Mouse (Mus musculus) lung, postnatal 0 days (tissue): ENCODE measurements at regions not wholly inside any gene's neighbourhood (a gene's known extent, or its start where the extent isn't known, plus 50 kb on each side); places are given as distances from the start of the nearest gene placed in this dataset.
A peak's percentile ranks its signal among the peaks of the same experiment; 100 is the strongest.

Experiments
- ATAC-seq: fragments of 200-750 bp; cut with Nextera tagmentation; 2 replicates; pipeline ENCODE4 v1.8.0; 2017; ENCODE audit warnings: moderate library complexity
- DNase-seq: peaks from one replicate; pipeline ENCODE4 v3.0.0-alpha.2; 2016; ENCODE audit warnings: low spot score
- H3K27ac ChIP-seq: fragments of 300-500 bp; sonication (generic); 2 replicates; pipeline ENCODE4 v1.5.1; 2014; ENCODE audit warnings: antibody characterized with exemption, mild to moderate bottlenecking, low read length, mixed read lengths
- H3K27me3 ChIP-seq: fragments of 300-500 bp; sonication (generic); replicated peaks from 2 replicates; pipeline ENCODE4 v1.6.1; 2014; ENCODE audit warnings: low read length, mixed read lengths; ENCODE audit not compliant: insufficient read depth
- H3K36me3 ChIP-seq: fragments of 300-500 bp; sonication (generic); 2 replicates; pipeline ENCODE4 v1.6.1; 2014; ENCODE audit warnings: low read length, mixed read lengths; ENCODE audit not compliant: insufficient read depth
- H3K4me1 ChIP-seq: fragments of 300-500 bp; sonication (generic); 2 replicates; pipeline ENCODE4 v1.6.1; 2014; ENCODE audit warnings: antibody characterized with exemption, low read depth, low read length, mixed read lengths; ENCODE audit not compliant: insufficient read depth
- H3K4me2 ChIP-seq: fragments of 300-500 bp; sonication (generic); replicated peaks from 2 replicates; pipeline ENCODE4 v1.6.1; 2014; ENCODE audit warnings: low read depth, mild to moderate bottlenecking, low read length, moderate library complexity, mixed read lengths
- H3K4me3 ChIP-seq: fragments of 300-500 bp; sonication (generic); 2 replicates; pipeline ENCODE4 v1.5.1; 2014; ENCODE audit warnings: low read depth, low read length
- H3K9ac ChIP-seq: fragments of 300-500 bp; sonication (generic); replicated peaks from 2 replicates; pipeline ENCODE4 v1.6.1; 2014; ENCODE audit warnings: low read depth, mild to moderate bottlenecking
- H3K9me3 ChIP-seq: fragments of 300-500 bp; sonication (generic); 2 replicates; pipeline ENCODE4 v1.6.1; 2016; ENCODE audit warnings: low read length, mixed read lengths
- CTCF ChIP-seq: IDR thresholded peaks from 2 replicates; pipeline ENCODE4 v1.5.1; 2016; ENCODE audit warnings: antibody characterized with exemption, mild to moderate bottlenecking
- EP300 ChIP-seq: IDR thresholded peaks from 2 replicates; pipeline ENCODE4 v1.6.1; 2016; ENCODE audit warnings: antibody characterized with exemption, mild to moderate bottlenecking, control low read depth
- WGBS: fragments of 180-500 bp; shearing (Covaris S2); extraction: QIAGEN DNeasy Blood & Tissue Kit; methylation state at CpG from one replicate; pipeline ENCODE4 v1.1.7; 2014; 5-methylcytosine and 5-hydroxymethylcytosine counted together

DNA sequence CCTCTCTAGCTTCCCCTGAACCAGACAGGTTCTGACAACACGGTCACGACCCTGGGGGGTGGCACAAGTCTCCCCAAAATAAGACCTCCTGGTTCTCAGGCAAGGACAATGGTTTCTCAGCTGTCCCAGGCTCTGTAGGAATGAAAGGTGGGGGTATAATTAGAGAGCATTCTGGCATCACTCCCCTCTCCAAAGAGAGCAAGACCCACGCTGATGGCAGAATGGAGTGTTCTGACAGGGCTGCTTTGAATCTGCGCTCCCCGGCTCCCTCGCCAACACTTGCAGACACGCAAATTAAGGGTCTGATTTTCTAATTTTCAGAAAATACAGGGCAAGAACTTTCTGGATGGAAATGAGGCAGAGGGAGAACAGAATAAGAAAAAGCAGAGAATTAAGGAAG lies 181.2 kb upstream of the Kazn start:
- no peak overlapping the region for H3K4me3 ChIP-seq
- no peak overlapping the region for H3K9ac ChIP-seq
- TF ChIP-seq CTCF, result no peak
- TF ChIP-seq EP300, result no peak
- H3K36me3 ChIP-seq, result no peaks in the 10 kb centered on the region
- no peaks in the 10 kb centered on the region for H3K4me1 ChIP-seq
- no peak overlapping the region for H3K27ac ChIP-seq
- H3K27me3 ChIP-seq, result no peaks in the 10 kb centered on the region
- ATAC-seq (no peak), DNase-seq (no peak)
- no peaks in the 10 kb centered on the region for H3K9me3 ChIP-seq
- 83% methylated on average over 7 of the region's 7 CpGs for WGBS
- H3K4me2 ChIP-seq, result no peak overlapping the region

DNA sequence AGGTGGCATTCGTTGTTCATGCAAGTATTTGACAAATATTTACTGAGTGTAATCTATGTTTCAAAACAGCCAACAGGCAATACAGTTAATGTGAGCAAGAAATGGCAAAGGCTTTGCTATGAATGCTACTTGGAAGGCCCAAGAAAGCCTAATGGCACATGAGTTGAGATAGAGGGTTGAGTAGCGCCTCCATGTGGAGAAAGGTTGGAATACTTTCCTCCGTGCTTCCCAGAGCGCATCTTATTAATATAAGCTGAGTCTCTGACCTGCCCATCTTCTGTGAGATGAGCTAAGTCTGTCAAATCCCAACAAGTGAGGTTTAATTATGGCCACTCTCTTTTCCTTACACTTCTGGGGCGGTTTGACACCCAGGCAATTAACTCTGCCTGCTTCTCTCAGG lies 175.7 kb upstream of the Kazn start:
- 76% methylated on average over 5 of the region's 5 CpGs for WGBS

DNA sequence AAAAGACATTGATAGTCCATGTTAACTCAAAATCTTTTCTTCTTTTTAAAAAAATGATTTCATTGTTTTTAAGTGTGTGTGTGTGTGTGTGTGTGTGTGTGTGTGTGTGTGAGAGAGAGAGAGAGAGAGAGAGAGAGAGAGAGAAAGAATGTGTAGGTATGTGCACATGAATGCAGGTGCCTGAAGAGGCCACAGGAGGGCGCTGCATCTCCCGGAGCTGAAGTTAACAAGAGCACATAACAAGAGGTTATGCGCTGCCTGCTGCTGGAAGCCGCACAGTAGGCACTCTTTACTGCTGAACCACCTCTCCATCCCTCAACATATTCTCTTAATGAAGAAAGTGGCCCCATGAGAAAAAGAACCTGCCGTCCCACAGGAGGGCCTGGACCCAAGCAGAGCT lies 172.6 kb upstream of the Kazn start:
- Histone ChIP-seq H3K27ac (no peak overlapping the region), H3K9ac (no peak overlapping the region), H3K4me1 (no peaks in the 10 kb centered on the region), H3K4me2 (no peak overlapping the region), H3K36me3 (no peaks in the 10 kb centered on the region), H3K4me3 (no peak overlapping the region), H3K27me3 (no peaks in the 10 kb centered on the region), H3K9me3 (no peaks in the 10 kb centered on the region)
- TF ChIP-seq EP300 (no peak), CTCF (peak; percentile 19; the same call in 1 of the 2 replicates)
- DNase-seq, result no peak
- WGBS, result 94% methylated on average over 5 of the region's 5 CpGs
- ATAC-seq, result no peak

More for the DNA sequence above, 175.7 kb upstream of the Kazn start:
- DNase-seq, result no peak
- TF ChIP-seq CTCF, result peak; percentile 18; the same call in 1 of the 2 replicates
- no peak for TF ChIP-seq EP300
- no peaks in the 10 kb centered on the region for H3K9me3 ChIP-seq
- H3K4me2 ChIP-seq, result no peak overlapping the region
- H3K36me3 ChIP-seq, result no peaks in the 10 kb centered on the region
- no peak overlapping the region for H3K9ac ChIP-seq
- no peak overlapping the region for H3K4me3 ChIP-seq
- H3K4me1 ChIP-seq, result no peaks in the 10 kb centered on the region
- no peak for ATAC-seq
- no peak overlapping the region for H3K27ac ChIP-seq
- H3K27me3 ChIP-seq, result no peaks in the 10 kb centered on the region

DNA sequence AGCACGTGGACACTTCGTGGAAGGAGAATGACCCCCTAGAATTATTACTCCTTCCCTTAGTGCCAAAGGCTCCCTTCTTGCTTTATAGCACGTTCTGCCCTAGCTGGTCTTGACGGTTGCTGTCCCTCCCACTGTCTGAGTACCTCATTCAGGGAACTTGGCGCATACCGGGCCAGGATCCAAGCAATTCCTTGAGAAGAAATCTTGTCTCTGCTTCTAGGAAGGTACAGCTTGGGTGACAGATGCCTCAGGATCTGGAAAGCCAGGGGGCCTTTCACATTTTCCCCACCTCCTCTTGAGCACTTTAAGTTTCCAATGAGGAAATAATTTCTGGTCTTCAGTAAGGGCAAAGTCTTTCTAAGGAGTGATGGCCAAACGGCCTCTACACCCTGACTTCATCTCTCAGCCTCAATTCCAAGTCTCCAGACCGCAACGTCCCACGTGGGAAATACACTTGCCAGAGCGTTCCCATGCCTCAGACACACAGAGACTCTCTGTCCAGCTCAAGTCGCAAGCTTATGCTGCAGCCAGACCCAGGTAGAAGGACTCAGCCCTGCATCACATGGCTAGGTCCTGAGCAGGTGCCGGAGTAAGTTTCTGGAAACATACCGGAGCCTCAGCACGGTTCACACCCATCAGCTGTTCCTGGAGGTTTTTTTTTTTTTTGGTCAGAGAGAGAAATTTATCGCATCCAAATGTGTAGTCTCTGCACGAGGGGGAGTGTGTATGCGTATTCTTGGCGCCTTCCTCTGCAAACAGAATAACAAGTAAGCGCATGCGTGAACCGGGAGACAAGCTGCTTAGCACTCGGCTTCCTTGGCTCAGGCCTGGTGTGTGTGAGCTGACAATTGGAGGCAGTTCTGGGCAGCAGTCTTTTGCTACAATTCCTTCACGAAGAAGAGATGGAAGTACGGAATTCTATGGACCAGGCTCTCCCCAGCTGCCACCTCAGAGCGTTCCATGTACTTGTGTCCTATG lies 171.7 kb upstream of the Kazn start:
- H3K4me3 ChIP-seq, result no peak overlapping the region
- DNase-seq, result peak; percentile 14
- ATAC-seq, result no peak

DNA sequence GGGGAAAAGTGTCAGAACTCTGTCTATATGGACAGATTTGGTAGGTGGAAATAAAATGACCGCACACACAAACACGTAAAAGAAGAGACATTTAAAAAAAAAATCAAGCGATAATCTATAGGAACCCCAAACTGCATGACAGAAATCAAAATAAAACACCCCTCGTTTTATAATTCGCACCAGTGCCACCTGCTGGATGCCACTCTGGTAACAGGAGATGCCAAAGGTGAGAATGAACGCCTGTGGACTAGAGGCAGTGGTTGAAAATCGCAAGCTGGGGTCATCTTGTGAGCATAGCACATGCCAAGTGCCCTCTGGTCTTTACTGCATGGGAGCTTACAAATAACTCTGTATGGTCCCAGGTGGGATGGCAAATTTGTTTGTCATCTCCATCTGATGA lies 158.7 kb upstream of the Kazn start:
- no peaks in the 10 kb centered on the region for H3K36me3 ChIP-seq
- DNase-seq, result no peak
- 63% methylated on average over 7 of the region's 7 CpGs for WGBS
- no peak overlapping the region for H3K9ac ChIP-seq
- no peak for ATAC-seq
- no peaks in the 10 kb centered on the region for H3K4me1 ChIP-seq
- no peaks in the 10 kb centered on the region; the same call in 1 of the 2 replicates for H3K9me3 ChIP-seq
- H3K4me2 ChIP-seq, result no peak overlapping the region
- no peaks in the 10 kb centered on the region for H3K27me3 ChIP-seq
- no peak overlapping the region for H3K4me3 ChIP-seq
- TF ChIP-seq CTCF (peak; percentile 14; the same call in 1 of the 2 replicates), EP300 (no peak)
- H3K27ac ChIP-seq, result no peak overlapping the region

More for the DNA sequence above, 171.7 kb upstream of the Kazn start:
- H3K27ac ChIP-seq, result no peak overlapping the region
- 66% methylated on average over 26 of the region's 26 CpGs for WGBS
- H3K9ac ChIP-seq, result no peak overlapping the region
- no peaks in the 10 kb centered on the region for H3K27me3 ChIP-seq
- H3K9me3 ChIP-seq, result no peaks in the 10 kb centered on the region
- H3K36me3 ChIP-seq, result no peaks in the 10 kb centered on the region
- TF ChIP-seq EP300 (no peak), CTCF (no peak)
- H3K4me2 ChIP-seq, result no peak overlapping the region
- no peaks in the 10 kb centered on the region for H3K4me1 ChIP-seq

DNA sequence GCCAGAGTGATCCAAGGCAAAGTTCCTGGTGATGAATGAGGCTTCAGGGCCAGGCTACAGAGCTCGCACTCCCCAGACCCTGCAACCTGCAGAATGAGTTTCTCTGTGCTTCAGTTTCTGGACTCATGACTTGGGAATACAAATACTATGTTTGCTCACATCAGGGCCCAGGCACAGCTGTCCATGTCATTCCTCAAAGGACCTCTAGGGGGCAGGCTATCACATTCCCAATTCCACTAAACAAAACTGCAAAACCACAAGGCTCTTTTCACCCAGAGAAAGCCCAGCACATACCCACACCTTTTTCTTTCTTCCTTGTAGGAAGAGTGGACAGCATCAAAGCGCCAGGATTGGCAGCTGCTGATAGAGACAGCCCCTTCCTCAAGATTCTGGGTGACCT lies 153.7 kb upstream of the Kazn start:
- no peaks in the 10 kb centered on the region for H3K9me3 ChIP-seq
- no peak overlapping the region for H3K9ac ChIP-seq
- no peaks in the 10 kb centered on the region for H3K36me3 ChIP-seq
- H3K4me1 ChIP-seq, result no peaks in the 10 kb centered on the region
- no peak overlapping the region for H3K27ac ChIP-seq
- ATAC-seq (no peak), DNase-seq (peak; percentile 44)
- H3K4me3 ChIP-seq, result no peak overlapping the region
- H3K4me2 ChIP-seq, result no peak overlapping the region
- TF ChIP-seq EP300 (no peak), CTCF (peak; percentile 80)
- 24% methylated on average over 2 of the region's 2 CpGs for WGBS
- H3K27me3 ChIP-seq, result no peaks in the 10 kb centered on the region
